Mouse (Mus musculus) ES-E14 (cell line): ENCODE data around the gene Fibp.

Experiments
- CHD2 ChIP-seq: IDR thresholded peaks from 2 replicates; pipeline ENCODE4 v1.6.1; 2014; ENCODE audit warnings: mild to moderate bottlenecking, low read depth, low read length, inconsistent platforms
- MAFK ChIP-seq: IDR thresholded peaks from 2 replicates; pipeline ENCODE4 v1.6.1; 2014; ENCODE audit warnings: mild to moderate bottlenecking, low read depth, low read length, inconsistent platforms; ENCODE audit not compliant: insufficient read depth
- ZC3H11A ChIP-seq: IDR thresholded peaks from 2 replicates; pipeline ENCODE4 v1.6.1; 2012; ENCODE audit warnings: low read depth, mild to moderate bottlenecking, inconsistent platforms, low read length, borderline replicate concordance
- ZNF384 ChIP-seq: IDR thresholded peaks from 2 replicates; pipeline ENCODE4 v1.6.1; 2012; ENCODE audit warnings: low read depth, low read length, inconsistent platforms

DNA sequence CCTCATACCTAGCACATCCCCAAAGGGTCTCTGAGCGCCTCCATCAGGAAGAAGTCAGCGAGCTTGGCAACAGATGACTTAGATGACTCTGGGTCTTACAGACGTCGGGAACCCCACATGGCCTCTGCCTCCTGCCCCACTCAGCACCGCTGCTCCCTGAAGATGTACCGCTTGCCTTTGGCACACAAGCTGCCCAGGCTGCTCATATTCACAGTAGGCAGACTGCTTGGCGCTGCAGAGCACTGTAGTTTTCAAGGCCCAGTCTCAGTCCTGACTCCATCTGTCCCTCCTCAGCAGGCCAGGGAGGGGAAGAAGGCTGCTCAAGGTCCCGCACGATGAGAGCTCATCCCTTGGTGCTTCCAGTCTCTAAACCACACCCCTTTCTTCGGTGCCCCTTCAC, 38.1 kb upstream of the Fibp start:
- TF ChIP-seq MAFK (no peak), ZC3H11A (no peak), ZNF384 (no peak), CHD2 (no peak)
